Mouse (Mus musculus) cerebellum, adult 2 months (tissue): ENCODE measurements around the gene Mgam. TPM values are rescaled to one million over a fixed set of nuclear protein-coding genes. Genes with fewer than 3 reads are reported as not detected.

Source experiments
- DNase-seq, 2 experiments: peaks; one replicate each; pipeline ENCODE4 v3.0.0; 2021
- H3K27ac ChIP-seq: fragments of 200-500 bp; 2 replicates; pipeline ENCODE4 v1.5.1; 2012; ENCODE audit warnings: low read length, control low read depth, inconsistent platforms; ENCODE audit not compliant: insufficient read depth
- H3K27me3 ChIP-seq: fragments of 200-500 bp; 2 replicates; pipeline ENCODE4 v1.6.1; 2012; ENCODE audit warnings: inconsistent platforms, mild to moderate bottlenecking, low read length, moderate library complexity; ENCODE audit not compliant: control insufficient read depth, insufficient read depth
- H3K4me1 ChIP-seq: fragments of 200-500 bp; 2 replicates; pipeline ENCODE4 v1.6.1; 2011; ENCODE audit warnings: low read length; ENCODE audit not compliant: control insufficient read depth, insufficient read depth
- H3K4me3 ChIP-seq: fragments of 200-500 bp; replicated peaks from 2 replicates; pipeline ENCODE3; 2011; ENCODE audit warnings: mild to moderate bottlenecking, low read depth, low read length, control low read depth; ENCODE audit not compliant: insufficient read depth
- CTCF ChIP-seq: fragments of 200-500 bp; IDR thresholded peaks from 2 replicates; pipeline ENCODE4 v1.5.1; 2011; ENCODE audit warnings: low read depth, mild to moderate bottlenecking, control low read depth, low read length, moderate library complexity, borderline replicate concordance; ENCODE audit not compliant: insufficient read depth
- POLR2A ChIP-seq: fragments of 200-500 bp; IDR thresholded peaks from 2 replicates; pipeline ENCODE4 v1.6.1; 2011; ENCODE audit warnings: low read length, control low read depth, borderline replicate concordance; ENCODE audit not compliant: insufficient read depth
- WGBS: fragments of 180-500 bp; shearing (Covaris S2); methylation state at CpG from one replicate; pipeline ENCODE4 v1.1.7; 2018; 5-methylcytosine and 5-hydroxymethylcytosine counted together
- polyA plus RNA-seq: library from polyadenylated mRNA; depleted of rRNA; stranded (reverse); fragments of >200 nt; gene quantifications from 2 replicates; pipeline ENCODE4 v1.2.3, GENCODE M21; 2012; rRNA removed

Gene Mgam
- polyA plus RNA-seq, 1 experiment: 0.08 TPM

- no peak for DNase-seq
- Histone ChIP-seq H3K27ac (no peak overlapping the region), H3K4me3 (no peak overlapping the region), H3K4me1 (no peaks in the 10 kb centered on the region), H3K27me3 (no peaks in the 10 kb centered on the region)
- WGBS: 69% methylated on average over 3 of the region's 3 CpGs
- no peak for TF ChIP-seq CTCF
- TF ChIP-seq POLR2A: no peak
Measured at GRCm38 (mm10) chr6:40774656-40775055, 146.0 kb downstream of the Mgam start.

- H3K4me1 ChIP-seq: no peaks in the 10 kb centered on the region
- no peaks in the 10 kb centered on the region for H3K27me3 ChIP-seq
- H3K27ac ChIP-seq: no peak overlapping the region
- DNase-seq: no peak
- 83% methylated on average over 4 of the region's 4 CpGs for WGBS
- no peak overlapping the region for H3K4me3 ChIP-seq
- no peak for TF ChIP-seq POLR2A
- no peak for TF ChIP-seq CTCF
Measured at GRCm38 (mm10) chr6:40778458-40778857, 149.8 kb downstream of the Mgam start.

GRCm38 (mm10) chr6:40783637-40784036 is 155.0 kb downstream of the Mgam start:
- Histone ChIP-seq H3K27me3 (no peaks in the 10 kb centered on the region), H3K4me3 (no peak overlapping the region), H3K4me1 (no peaks in the 10 kb centered on the region), H3K27ac (no peak overlapping the region)
- 59% methylated on average over 1 of the region's 1 CpGs for WGBS
- DNase-seq: no peak
- no peak for TF ChIP-seq POLR2A
- TF ChIP-seq CTCF: no peak

- 89% methylated on average over 3 of the region's 3 CpGs for WGBS
- TF ChIP-seq CTCF: no peak
- no peak for TF ChIP-seq POLR2A
- no peaks in the 10 kb centered on the region for H3K4me1 ChIP-seq
Measured at GRCm38 (mm10) chr6:40784378-40784777, 155.7 kb downstream of the Mgam start.

GRCm38 (mm10) chr6:40795077-40795812 is 166.6 kb downstream of the Mgam start:
- H3K27me3 ChIP-seq: no peaks in the 10 kb centered on the region
- H3K4me3 ChIP-seq: no peak overlapping the region
- H3K27ac ChIP-seq: no peak overlapping the region
- 77% methylated on average over 4 of the region's 4 CpGs for WGBS
- no peak for DNase-seq
- no peak for TF ChIP-seq POLR2A
- H3K4me1 ChIP-seq: no peaks in the 10 kb centered on the region

More at GRCm38 (mm10) chr6:40784378-40784777, 155.7 kb downstream of the Mgam start:
- H3K4me3 ChIP-seq: no peak overlapping the region
- no peak overlapping the region for H3K27ac ChIP-seq
- H3K27me3 ChIP-seq: no peaks in the 10 kb centered on the region
- DNase-seq: no peak

- TF ChIP-seq POLR2A: no peak
- no peak for TF ChIP-seq CTCF
Measured at GRCm38 (mm10) chr6:40818237-40818902, 189.7 kb downstream of the Mgam start.

More at GRCm38 (mm10) chr6:40818237-40818902, 189.7 kb downstream of the Mgam start:
- Histone ChIP-seq H3K27me3 (no peaks in the 10 kb centered on the region), H3K27ac (no peak overlapping the region), H3K4me3 (no peak overlapping the region), H3K4me1 (no peaks in the 10 kb centered on the region)
- WGBS: 83% methylated on average over 5 of the region's 5 CpGs
- DNase-seq: no peak

Other genes starting within 250 kb of the Mgam start
- 64.6 and 67.0 TPM in 2 replicates for gene E330009J07Rik, start 192.7 kb upstream of the Mgam start, polyA plus RNA-seq
- 0.28 and 0.41 TPM in 2 replicates for gene Wee2, start 189.7 kb upstream of the Mgam start, polyA plus RNA-seq
- gene Ssbp1, start 157.5 kb upstream of the Mgam start, polyA plus RNA-seq: 44.5 and 47.0 TPM in 2 replicates
- 0.36 TPM in 1 of 2 replicates, not detected in the other for gene Tas2r137, start 137.6 kb upstream of the Mgam start, polyA plus RNA-seq
- gene Tas2r108, start 135.3 kb upstream of the Mgam start, polyA plus RNA-seq: 0.41 and 0.67 TPM in 2 replicates
- gene Prss37, start 109.3 kb upstream of the Mgam start, polyA plus RNA-seq: not detected in 2 replicates
- not detected in 2 replicates for gene Olfr461, start 73.8 kb upstream of the Mgam start, polyA plus RNA-seq
- gene Olfr460, start 59.3 kb upstream of the Mgam start, polyA plus RNA-seq: 0.16 and 0.23 TPM in 2 replicates
- 0.95 and 1.3 TPM in 2 replicates for gene Clec5a, start 43.0 kb upstream of the Mgam start, polyA plus RNA-seq
- gene Tas2r138, start 15.5 kb upstream of the Mgam start, polyA plus RNA-seq: not detected in 2 replicates